Mouse (Mus musculus): Measurements from ENCODE around the gene Hes5.

The Hes5 gene

DNA sequence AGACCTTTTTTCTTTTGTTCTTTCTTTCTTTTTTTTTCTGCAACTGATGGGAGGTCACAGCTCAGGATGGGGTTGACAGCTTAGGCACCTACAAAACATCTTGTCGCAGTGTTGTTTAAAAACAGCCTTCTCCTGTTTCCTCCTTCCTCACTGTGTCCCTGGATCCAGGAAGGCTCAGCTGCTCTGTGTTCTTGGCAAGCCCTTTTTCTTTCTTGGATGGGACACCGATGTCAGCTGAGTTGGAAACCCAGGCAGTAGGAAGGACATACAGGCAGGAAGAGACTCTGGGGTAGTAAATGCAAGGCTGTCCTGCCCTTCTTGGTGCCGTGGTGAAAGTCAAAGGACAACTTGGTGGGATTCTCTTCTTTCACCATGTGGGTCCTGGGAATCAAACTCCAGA, 5.1 kb downstream of the Hes5 start:
- peaks cover 7% of the 10 kb centered on the region for H3K36me3 ChIP-seq (ENCODE audit: control insufficient read depth, insufficient read depth, low read length, poor library complexity, severe bottlenecking)
- no peak for DNase-seq (ENCODE audit: low read depth, low spot score)
- no peaks in the 10 kb centered on the region for H3K27me3 ChIP-seq (ENCODE audit: control insufficient read depth, insufficient read depth, low read length, poor library complexity, severe bottlenecking)

DNA sequence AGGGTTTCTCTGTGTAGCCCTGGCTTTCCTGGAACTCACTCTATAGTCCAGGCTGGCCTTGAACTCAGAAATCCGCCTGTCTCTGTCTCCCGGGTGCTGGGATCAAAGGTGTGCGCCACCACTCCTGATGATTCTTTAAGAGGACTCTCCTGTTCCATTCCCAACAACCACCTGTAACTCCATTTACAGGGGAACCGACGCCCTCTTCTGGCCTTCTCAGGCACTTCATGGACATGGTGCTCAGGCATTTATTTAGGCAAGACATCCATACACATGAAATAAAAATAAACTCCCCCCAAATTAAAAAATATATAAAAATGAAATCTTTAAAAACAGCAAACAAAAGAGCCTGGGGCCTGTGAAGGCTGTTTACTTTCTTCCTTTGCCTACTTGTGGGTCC, 6.5 kb downstream of the Hes5 start:
- Histone ChIP-seq H3K36me3 (ENCODE audit: control insufficient read depth, insufficient read depth, low read length, poor library complexity, severe bottlenecking) (peaks cover 11% of the 10 kb centered on the region), H3K27me3 (ENCODE audit: control insufficient read depth, insufficient read depth, low read length, poor library complexity, severe bottlenecking) (no peaks in the 10 kb centered on the region)

DNA sequence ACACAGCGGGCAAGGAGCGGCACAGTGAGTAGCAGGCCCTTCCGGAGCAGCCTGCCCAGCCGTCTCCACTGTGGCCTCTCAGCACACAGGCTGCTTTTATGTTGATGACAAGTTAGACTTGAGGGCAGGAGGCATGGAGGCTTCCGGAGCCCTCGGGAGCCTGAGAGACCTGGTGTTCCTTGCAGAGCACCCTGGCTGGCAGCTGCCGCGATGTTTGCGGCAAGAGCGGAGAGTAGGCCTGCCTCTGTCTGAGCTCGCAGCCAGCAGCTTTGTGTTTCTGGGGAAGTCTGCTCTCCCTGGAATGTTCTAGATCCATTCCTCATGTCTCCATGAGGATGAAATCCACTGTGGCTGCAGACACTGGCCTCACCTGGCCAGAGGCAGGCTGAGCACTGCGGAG, 11.8 kb downstream of the Hes5 start:
- Histone ChIP-seq H3K27me3 (ENCODE audit: control insufficient read depth, insufficient read depth, low read length, poor library complexity, severe bottlenecking) (no peaks in the 10 kb centered on the region), H3K36me3 (ENCODE audit: control insufficient read depth, insufficient read depth, low read length, poor library complexity, severe bottlenecking) (peaks cover 20% of the 10 kb centered on the region)
- DNase-seq (ENCODE audit: low read depth, low spot score): no peak

More for the DNA sequence above, 6.5 kb downstream of the Hes5 start:
- DNase-seq (ENCODE audit: low read depth, low spot score): peak; percentile 68

DNA sequence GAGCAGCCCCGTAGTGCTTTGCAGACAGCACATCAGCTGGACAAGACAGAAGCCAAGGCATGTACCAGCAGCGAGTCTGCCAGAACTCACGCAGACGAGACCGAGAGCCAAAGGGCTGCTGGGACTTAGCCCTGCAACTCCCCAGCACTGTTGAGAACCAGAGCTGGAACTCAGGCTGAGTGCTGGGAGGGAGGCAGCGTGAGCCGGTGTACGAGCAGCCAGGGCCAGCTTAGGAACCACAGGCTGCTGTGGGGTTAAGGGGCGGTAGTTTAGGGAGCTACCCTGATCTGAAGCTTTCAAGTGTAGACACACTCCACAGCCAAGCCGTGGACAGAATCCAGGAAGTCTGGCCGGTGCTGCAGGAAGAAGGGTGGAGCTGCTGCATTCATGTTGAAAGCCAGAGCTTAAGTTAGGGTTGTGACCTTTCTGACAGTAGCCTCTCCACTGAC, 13.5 kb downstream of the Hes5 start:
- Histone ChIP-seq H3K27me3 (ENCODE audit: control insufficient read depth, insufficient read depth, low read length, poor library complexity, severe bottlenecking) (no peaks in the 10 kb centered on the region), H3K36me3 (ENCODE audit: control insufficient read depth, insufficient read depth, low read length, poor library complexity, severe bottlenecking) (peaks cover 21% of the 10 kb centered on the region)
- no peak for DNase-seq (ENCODE audit: low read depth, low spot score)

DNA sequence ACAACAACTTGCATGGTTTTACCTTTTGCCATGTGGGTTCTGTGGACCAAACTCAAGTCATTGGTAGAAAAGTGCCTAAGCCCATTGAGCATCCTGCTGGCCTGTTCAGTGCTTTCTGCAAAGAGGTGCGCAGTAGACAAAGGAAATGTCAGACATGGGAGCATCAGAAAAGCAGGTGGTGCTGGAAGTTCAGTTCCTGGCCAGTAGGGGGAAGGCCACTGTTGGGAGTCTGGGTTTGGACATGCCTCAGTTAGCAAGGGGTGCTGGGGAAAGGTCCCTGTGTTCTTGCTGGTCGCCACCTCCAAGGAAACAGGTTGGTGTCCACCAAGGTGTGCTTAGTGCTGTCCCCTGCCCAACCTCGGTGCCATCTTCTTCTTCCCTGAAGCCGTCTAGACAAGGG, 19.4 kb downstream of the Hes5 start:
- peak; percentile 26 for DNase-seq (ENCODE audit: low read depth, low spot score)
- Histone ChIP-seq H3K36me3 (ENCODE audit: control insufficient read depth, insufficient read depth, low read length, poor library complexity, severe bottlenecking) (peaks cover 7% of the 10 kb centered on the region), H3K27me3 (ENCODE audit: control insufficient read depth, insufficient read depth, low read length, poor library complexity, severe bottlenecking) (no peaks in the 10 kb centered on the region)

DNA sequence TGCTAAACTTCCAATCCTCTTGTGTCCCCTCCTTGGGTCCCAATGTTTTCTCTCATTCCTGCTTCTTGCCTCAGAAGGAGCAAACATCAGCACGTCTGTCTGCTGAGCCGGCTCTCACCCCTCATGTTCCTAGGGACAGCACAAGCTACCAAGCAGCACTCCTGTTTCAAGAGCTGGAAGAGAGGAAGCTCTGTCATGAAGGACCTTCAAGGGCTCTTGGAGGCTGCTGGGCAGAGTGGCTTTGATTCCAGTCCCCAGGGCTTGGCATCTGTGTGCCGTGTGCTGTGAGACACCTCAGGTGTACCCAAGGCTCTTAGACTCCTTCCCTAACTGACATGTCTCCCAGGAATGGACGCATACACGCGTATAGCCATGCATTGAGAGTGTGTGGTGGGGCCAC, 20.4 kb downstream of the Hes5 start:
- peaks cover 3% of the 10 kb centered on the region; the same call in 1 of the 2 replicates for H3K36me3 ChIP-seq (ENCODE audit: control insufficient read depth, insufficient read depth, low read length, poor library complexity, severe bottlenecking)
- DNase-seq (ENCODE audit: low read depth, low spot score): no peak
- no peaks in the 10 kb centered on the region for H3K27me3 ChIP-seq (ENCODE audit: control insufficient read depth, insufficient read depth, low read length, poor library complexity, severe bottlenecking)

DNA sequence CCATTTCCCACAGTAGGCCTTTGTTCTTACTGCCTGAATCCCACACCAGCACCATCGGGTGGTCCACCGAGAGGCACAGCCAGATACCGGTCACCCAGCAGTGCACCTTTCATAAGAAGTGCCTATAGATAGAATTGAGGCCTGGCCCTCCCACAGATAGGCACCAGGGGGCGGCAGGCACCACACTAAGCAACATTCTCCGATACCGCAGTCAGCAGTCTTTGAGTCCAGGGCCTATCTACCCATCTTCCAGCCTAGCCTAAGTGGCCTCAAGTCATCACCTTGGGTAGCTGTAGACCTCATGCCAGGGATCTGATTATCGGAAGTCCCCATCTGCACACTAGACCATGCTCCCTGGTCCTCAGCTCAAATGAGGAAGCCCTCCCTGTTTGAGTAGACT, 20.8 kb downstream of the Hes5 start:
- 0 out of 2 replicates have a peak, but pooled peaks cover 1% of the 10 kb centered on the region for H3K36me3 ChIP-seq (ENCODE audit: control insufficient read depth, insufficient read depth, low read length, poor library complexity, severe bottlenecking)
- no peaks in the 10 kb centered on the region for H3K27me3 ChIP-seq (ENCODE audit: control insufficient read depth, insufficient read depth, low read length, poor library complexity, severe bottlenecking)
- peak; percentile 60 for DNase-seq (ENCODE audit: low read depth, low spot score)

DNA sequence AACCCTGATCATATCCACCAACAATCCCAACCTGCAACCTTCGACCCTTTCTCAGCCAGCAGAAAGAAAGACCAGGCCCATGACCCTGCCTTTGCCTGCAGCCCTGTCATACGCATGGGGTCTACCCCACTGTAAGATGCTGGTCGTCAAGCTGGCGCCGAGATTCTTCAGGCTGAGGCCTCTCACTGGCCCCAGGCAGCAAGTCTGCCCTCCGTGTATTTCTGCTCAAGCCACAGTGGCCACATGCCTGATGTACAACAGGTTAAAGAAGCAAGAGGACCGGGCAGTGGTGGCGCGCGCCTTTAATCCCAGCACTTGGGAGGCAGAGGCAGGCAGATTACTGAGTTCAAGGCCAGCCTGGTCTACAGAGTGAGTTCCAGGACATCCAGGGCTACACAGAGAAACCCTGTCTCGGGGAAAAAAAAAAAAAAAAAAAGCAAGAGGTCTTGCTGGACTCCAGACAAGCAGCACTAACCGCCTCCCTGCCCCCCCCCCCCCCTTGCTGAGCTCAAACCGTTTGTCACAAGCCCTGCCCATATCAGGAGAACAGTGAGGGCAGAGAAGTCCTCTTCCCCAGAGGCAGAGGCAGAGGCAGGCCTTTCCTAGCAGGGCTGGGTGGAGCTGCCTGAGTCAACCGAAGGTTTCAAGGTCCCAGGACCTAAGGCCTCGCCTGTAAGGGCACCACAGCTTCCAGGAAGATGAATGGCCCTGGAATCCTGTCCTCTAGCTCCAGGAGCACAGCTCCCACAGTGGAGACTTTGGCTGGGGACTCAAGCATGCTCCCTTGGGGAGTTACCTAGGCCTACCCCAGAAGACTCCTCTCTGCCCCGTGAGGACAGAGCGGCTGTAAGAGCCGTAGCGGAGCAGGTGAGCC, 21.8 kb downstream of the Hes5 start:
- no peak for DNase-seq (ENCODE audit: low read depth, low spot score)
- Histone ChIP-seq H3K36me3 (ENCODE audit: control insufficient read depth, insufficient read depth, low read length, poor library complexity, severe bottlenecking) (0 out of 2 replicates have a peak, but pooled peaks cover 1% of the 10 kb centered on the region), H3K27me3 (ENCODE audit: control insufficient read depth, insufficient read depth, low read length, poor library complexity, severe bottlenecking) (no peaks in the 10 kb centered on the region)

DNA sequence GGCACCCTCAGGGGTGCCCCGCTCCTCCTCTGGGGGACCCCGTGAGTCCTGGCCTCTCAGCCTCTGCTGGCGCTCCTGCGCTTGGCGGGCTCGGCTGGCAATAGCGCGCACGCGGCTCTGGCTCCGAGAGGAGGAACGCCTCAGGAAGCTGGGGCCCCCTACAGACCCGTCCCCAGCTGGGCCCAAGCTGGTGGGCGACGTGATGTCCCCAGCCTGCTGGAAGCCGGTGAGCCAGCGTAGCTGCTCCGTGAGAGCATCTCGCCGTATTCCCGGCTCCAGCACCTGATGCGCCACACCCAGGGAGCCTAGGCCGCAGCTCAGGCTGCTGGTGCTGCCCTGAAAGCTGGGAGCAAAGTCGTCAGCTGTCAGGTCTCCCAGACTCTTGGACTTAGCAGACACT, 23.0 kb downstream of the Hes5 start:
- no peaks in the 10 kb centered on the region for H3K36me3 ChIP-seq (ENCODE audit: control insufficient read depth, insufficient read depth, low read length, poor library complexity, severe bottlenecking)
- DNase-seq (ENCODE audit: low read depth, low spot score): no peak
- no peaks in the 10 kb centered on the region for H3K27me3 ChIP-seq (ENCODE audit: control insufficient read depth, insufficient read depth, low read length, poor library complexity, severe bottlenecking)

DNA sequence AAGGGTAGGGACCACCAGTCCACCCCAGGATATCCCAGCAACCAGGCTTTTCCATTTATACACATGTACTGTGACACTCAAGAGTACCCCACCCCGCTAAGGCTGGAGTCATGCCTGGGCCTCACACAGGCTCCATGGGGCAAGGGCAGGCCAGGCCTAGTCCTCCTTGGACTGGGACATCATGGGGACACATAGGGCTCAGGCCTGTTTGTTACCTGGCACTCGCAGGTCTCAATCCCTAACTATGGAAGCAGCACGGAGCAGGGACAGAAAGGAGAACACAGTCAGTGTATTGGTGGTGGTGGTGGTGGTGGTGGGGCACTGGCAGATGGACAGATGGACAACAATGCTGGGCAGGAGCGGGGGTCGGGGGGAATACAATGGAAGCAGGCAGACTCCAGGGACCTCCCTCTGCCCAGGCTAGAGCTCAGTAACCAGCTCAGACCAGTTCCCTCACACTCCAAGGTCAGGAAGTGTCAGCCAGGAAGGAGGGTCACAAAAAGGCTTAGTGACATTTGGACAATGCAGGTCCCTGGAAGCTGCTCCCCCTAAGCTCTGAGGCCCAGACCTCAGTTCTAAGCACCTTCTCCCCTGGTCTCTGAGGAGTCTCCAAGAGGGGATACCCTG, 24.5 kb downstream of the Hes5 start:
- H3K27me3 ChIP-seq (ENCODE audit: control insufficient read depth, insufficient read depth, low read length, poor library complexity, severe bottlenecking): no peaks in the 10 kb centered on the region
- no peaks in the 10 kb centered on the region for H3K36me3 ChIP-seq (ENCODE audit: control insufficient read depth, insufficient read depth, low read length, poor library complexity, severe bottlenecking)
- no peak for DNase-seq (ENCODE audit: low read depth, low spot score)

DNA sequence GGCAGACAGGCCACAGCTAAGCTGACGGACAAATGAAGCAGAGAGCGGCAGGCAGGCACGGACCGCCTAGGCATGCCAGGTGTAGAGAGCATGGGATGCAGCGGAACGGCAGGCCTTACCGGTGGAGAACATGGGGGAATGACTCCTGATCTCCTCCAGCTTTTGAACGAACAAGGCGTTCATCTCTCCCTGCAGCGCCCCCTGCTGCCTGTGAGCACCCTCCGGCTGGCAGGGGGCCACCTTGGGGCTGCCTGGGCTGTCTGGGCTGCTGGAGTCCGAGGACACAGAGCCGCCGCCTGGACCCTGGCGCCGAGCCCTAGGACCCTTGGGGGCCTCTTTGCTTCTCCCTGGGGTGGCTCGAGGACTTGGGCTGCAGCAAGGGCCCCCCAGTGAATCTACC, 25.4 kb downstream of the Hes5 start:
- DNase-seq (ENCODE audit: low read depth, low spot score): peak; percentile 70
- Histone ChIP-seq H3K27me3 (ENCODE audit: control insufficient read depth, insufficient read depth, low read length, poor library complexity, severe bottlenecking) (no peaks in the 10 kb centered on the region), H3K36me3 (ENCODE audit: control insufficient read depth, insufficient read depth, low read length, poor library complexity, severe bottlenecking) (no peaks in the 10 kb centered on the region)

DNA sequence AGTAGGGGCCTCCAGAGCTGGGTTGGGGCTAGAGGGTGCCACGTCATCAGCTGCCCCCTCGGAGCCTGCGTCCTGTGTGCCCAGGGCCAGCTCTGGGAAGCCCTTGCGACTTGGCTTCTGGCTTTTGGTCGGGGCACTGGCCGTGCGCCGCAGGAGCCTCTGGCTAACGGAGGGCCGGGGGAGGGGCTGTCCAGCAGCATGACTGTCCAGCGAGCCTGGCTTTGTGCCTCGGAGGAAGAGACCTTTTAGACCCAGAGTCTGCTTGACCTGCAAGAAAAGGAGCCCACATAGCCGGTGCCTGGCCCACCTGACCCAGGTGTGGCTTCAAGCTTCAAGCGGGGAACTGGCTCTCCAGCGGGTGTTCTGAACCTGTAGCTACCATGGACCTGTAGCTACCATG, 26.0 kb downstream of the Hes5 start:
- H3K36me3 ChIP-seq (ENCODE audit: control insufficient read depth, insufficient read depth, low read length, poor library complexity, severe bottlenecking): no peaks in the 10 kb centered on the region
- no peak for DNase-seq (ENCODE audit: low read depth, low spot score)
- no peaks in the 10 kb centered on the region for H3K27me3 ChIP-seq (ENCODE audit: control insufficient read depth, insufficient read depth, low read length, poor library complexity, severe bottlenecking)

DNA sequence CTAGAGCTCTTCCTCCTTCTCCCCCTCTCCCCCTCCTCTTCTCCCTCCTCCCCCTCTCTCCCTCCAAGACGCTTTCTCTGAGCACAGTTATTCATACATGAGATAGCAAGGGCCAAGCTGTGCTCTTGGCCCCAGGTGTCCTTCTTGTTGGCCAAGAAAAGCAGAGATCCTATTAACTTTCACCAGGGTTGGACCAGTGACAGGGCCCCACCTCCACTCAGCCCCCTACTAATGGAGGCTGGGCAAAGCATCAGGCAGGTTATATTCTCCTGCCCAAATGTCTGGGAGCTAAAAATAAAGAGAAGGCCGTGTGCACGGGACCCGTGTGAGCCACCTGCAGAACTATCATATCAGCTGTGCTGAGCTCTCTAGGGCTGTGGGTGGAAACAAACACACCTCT, 34.2 kb downstream of the Hes5 start:
- Histone ChIP-seq H3K36me3 (ENCODE audit: control insufficient read depth, insufficient read depth, low read length, poor library complexity, severe bottlenecking) (no peaks in the 10 kb centered on the region), H3K27me3 (ENCODE audit: control insufficient read depth, insufficient read depth, low read length, poor library complexity, severe bottlenecking) (no peaks in the 10 kb centered on the region)
- DNase-seq (ENCODE audit: low read depth, low spot score): no peak

DNA sequence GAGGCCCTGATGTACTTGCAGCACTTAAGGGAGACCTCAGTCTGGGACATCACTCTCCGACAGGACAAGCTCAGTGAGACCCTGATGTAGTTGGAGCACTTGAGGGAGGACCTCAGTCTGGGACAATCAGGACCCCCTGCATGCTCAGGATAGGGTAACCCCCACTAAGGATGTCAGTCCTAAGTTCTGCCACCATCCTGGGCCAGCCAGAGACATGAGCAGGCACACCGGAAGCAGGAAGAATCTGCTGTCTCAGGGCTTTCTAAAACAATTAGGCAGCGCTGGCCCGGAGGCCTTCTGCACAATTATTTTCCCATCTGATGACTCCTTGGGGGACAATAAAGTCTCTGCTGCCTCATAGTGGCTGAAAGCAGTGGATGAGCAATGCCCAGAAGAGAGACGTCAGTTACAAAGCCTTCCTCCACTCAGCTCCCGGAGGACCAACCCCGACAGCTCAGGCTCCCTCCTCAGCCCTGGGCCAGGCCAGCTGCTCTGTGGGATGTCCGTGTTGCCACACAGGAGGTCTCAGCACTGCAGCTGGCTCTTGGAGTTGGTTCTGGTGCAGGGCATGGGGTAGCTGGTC, 35.9 kb downstream of the Hes5 start:
- H3K36me3 ChIP-seq (ENCODE audit: control insufficient read depth, insufficient read depth, low read length, poor library complexity, severe bottlenecking): no peaks in the 10 kb centered on the region
- DNase-seq (ENCODE audit: low read depth, low spot score): no peak
- no peaks in the 10 kb centered on the region for H3K27me3 ChIP-seq (ENCODE audit: control insufficient read depth, insufficient read depth, low read length, poor library complexity, severe bottlenecking)

DNA sequence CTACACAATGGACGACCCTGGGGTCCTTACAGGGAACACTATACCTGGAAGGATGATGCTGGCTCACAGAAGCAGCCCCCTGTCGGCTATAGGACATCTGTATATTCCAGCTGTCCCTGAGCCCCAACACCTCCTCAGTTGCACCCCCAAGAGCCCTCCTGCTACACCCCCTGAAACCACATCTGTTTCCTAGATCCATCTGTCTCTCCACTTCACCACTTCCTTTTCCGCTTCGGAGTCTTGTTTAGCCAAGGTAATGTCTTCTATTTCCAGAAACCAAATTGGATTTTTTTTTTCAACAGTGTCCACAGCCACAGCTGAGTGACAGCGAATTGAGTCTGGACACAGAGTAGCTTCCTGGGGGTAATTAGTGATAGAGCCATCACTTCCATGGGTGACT, 38.7 kb downstream of the Hes5 start:
- no peak for DNase-seq (ENCODE audit: low read depth, low spot score)
- H3K27me3 ChIP-seq (ENCODE audit: control insufficient read depth, insufficient read depth, low read length, poor library complexity, severe bottlenecking): no peaks in the 10 kb centered on the region
- no peaks in the 10 kb centered on the region for H3K36me3 ChIP-seq (ENCODE audit: control insufficient read depth, insufficient read depth, low read length, poor library complexity, severe bottlenecking)

Data from splenic B cell, adult 2 months (primary cell).